Mouse (Mus musculus) adrenal gland (tissue): ENCODE results near the gene Gm49366.
"Not testable (repeated sequence)": the region's sequence is repeated elsewhere in the genome, so short reads cannot be mapped to it uniquely, and the experiment has no call there.

Experiments used
- intact Hi-C: fragments of 180-260 bp; cut with DNase I; formaldehyde crosslinking; loops from one replicate; pipeline ENCODE4 v1.15.1; 2025

Gene Gm49366

GRCm38 (mm10) chr12:84030659-84031332 is 7.9 kb upstream of the Gm49366 start:
- intact Hi-C loops = loop anchor here (2.0 kb wide), 1 partner anchor 58 kb away; no protein-coding TSS in a partner anchor

GRCm38 (mm10) chr12:84032854-84033253 is 5.9 kb upstream of the Gm49366 start:
- intact Hi-C loops = no loop called here

- intact Hi-C loops = not testable (repeated sequence)
Observed at GRCm38 (mm10) chr12:84033302-84033701, 5.4 kb upstream of the Gm49366 start.

GRCm38 (mm10) chr12:84034108-84034507 is 4.6 kb upstream of the Gm49366 start:
- intact Hi-C loops = no loop called here

- intact Hi-C loops = not testable (repeated sequence)
Observed at GRCm38 (mm10) chr12:84038241-84038640, 494 bp upstream of the Gm49366 start, which contains the start of gene Acot4. Gene Acot4, plus strand, starts transcription at chr12:84038379.

GRCm38 (mm10) chr12:84042248-84042647 is 3.5 kb downstream of the Gm49366 start:
- intact Hi-C loops = no loop called here

- intact Hi-C loops = no loop called here
Observed at GRCm38 (mm10) chr12:84044045-84044444, 5.3 kb downstream of the Gm49366 start.

- intact Hi-C loops = no loop called here
Observed at GRCm38 (mm10) chr12:84046906-84047305, 8.2 kb downstream of the Gm49366 start.

- intact Hi-C loops = not testable (repeated sequence)
Observed at GRCm38 (mm10) chr12:84050744-84051143, 12.0 kb downstream of the Gm49366 start.

- intact Hi-C loops = no loop called here
Observed at GRCm38 (mm10) chr12:84051937-84052474, 13.3 kb downstream of the Gm49366 start, which contains the start of gene Acot3. Gene Acot3, plus strand, starts transcription at chr12:84052144.

- intact Hi-C loops = no loop called here
Observed at GRCm38 (mm10) chr12:84052609-84053008, 13.9 kb downstream of the Gm49366 start.

- intact Hi-C loops = no loop called here
Observed at GRCm38 (mm10) chr12:84053173-84053572, 14.4 kb downstream of the Gm49366 start.

GRCm38 (mm10) chr12:84053679-84054391 is 15.1 kb downstream of the Gm49366 start:
- intact Hi-C loops = no loop called here

- intact Hi-C loops = no loop called here
Observed at GRCm38 (mm10) chr12:84060946-84061345, 22.2 kb downstream of the Gm49366 start.

- intact Hi-C loops = loop anchor here (2.0 kb wide), 1 partner anchor 90 kb away; no protein-coding TSS in a partner anchor
Observed at GRCm38 (mm10) chr12:84062336-84062735, 23.6 kb downstream of the Gm49366 start.

- intact Hi-C loops = loop anchor here (2.0 kb wide), 1 partner anchor 90 kb away; no protein-coding TSS in a partner anchor
Observed at GRCm38 (mm10) chr12:84063228-84063627, 24.5 kb downstream of the Gm49366 start.

- intact Hi-C loops = loop anchor here (2.0 kb wide), 1 partner anchor 91 kb away; no protein-coding TSS in a partner anchor
Observed at GRCm38 (mm10) chr12:84063833-84064232, 25.1 kb downstream of the Gm49366 start.

- intact Hi-C loops = no loop called here
Observed at GRCm38 (mm10) chr12:84064621-84065020, 25.9 kb downstream of the Gm49366 start.

GRCm38 (mm10) chr12:84067752-84068151 is 29.0 kb downstream of the Gm49366 start:
- intact Hi-C loops = no loop called here

- intact Hi-C loops = no loop called here
Observed at GRCm38 (mm10) chr12:84068296-84068695, 29.6 kb downstream of the Gm49366 start.

- intact Hi-C loops = no loop called here
Observed at GRCm38 (mm10) chr12:84068986-84069385, 30.3 kb downstream of the Gm49366 start, which contains the start of gene Acot5. Gene Acot5, plus strand, starts transcription at chr12:84069325.

- intact Hi-C loops = not testable (repeated sequence)
Observed at GRCm38 (mm10) chr12:84069582-84069981, 30.8 kb downstream of the Gm49366 start.
